Mouse (Mus musculus): ENCODE data around the gene Nme7. TPM values are rescaled to one million over a fixed set of nuclear protein-coding genes. Genes with fewer than 3 reads are reported as not detected.

Nme7 gene
- polyA plus RNA-seq, 1 experiment from 2014 or later, result 36.9 TPM

GRCm38 (mm10) chr1:164322987-164323650, 19.2 kb downstream of the Nme7 start:
- no peaks in the 10 kb centered on the region for H3K27me3 ChIP-seq (ENCODE audit: control insufficient read depth, insufficient read depth, low read length)
- no peak overlapping the region for H3K9ac ChIP-seq (replicated peaks; ENCODE audit: low read depth, low read length)
- no peak for ATAC-seq (ENCODE audit: insufficient number of reproducible peaks, insufficient read depth, low FRiP score, low read depth)
- no peaks in the 10 kb centered on the region for H3K9me3 ChIP-seq (ENCODE audit: control insufficient read depth, low read depth, low read length)
- 57% methylated on average over 8 of the region's 8 CpGs for WGBS
- no peaks in the 10 kb centered on the region for H3K36me3 ChIP-seq (ENCODE audit: control insufficient read depth, insufficient read depth, low read length)
- H3K4me3 ChIP-seq (ENCODE audit: low read depth, low read length), result no peak overlapping the region
- H3K4me2 ChIP-seq (replicated peaks; ENCODE audit: low read depth, low read length), result no peak overlapping the region
- peaks cover 21% of the 10 kb centered on the region for H3K4me1 ChIP-seq (ENCODE audit: control insufficient read depth, insufficient read depth, low read length)
- no peak overlapping the region for H3K27ac ChIP-seq (ENCODE audit: low read length)

- no peak for ATAC-seq (ENCODE audit: insufficient number of reproducible peaks, insufficient read depth, low FRiP score, low read depth)
- Histone ChIP-seq H3K9me3 (ENCODE audit: control insufficient read depth, low read depth, low read length) (no peaks in the 10 kb centered on the region), H3K4me3 (ENCODE audit: low read depth, low read length) (no peak overlapping the region), H3K27ac (ENCODE audit: low read length) (no peak overlapping the region), H3K36me3 (ENCODE audit: control insufficient read depth, insufficient read depth, low read length) (no peaks in the 10 kb centered on the region), H3K27me3 (ENCODE audit: control insufficient read depth, insufficient read depth, low read length) (no peaks in the 10 kb centered on the region), H3K4me1 (ENCODE audit: control insufficient read depth, insufficient read depth, low read length) (peaks cover 21% of the 10 kb centered on the region), H3K9ac (replicated peaks; ENCODE audit: low read depth, low read length) (no peak overlapping the region), H3K4me2 (replicated peaks; ENCODE audit: low read depth, low read length) (no peak overlapping the region)
- 77% methylated on average over 4 of the region's 4 CpGs for WGBS
Observed at GRCm38 (mm10) chr1:164324221-164324620, 20.3 kb downstream of the Nme7 start.

GRCm38 (mm10) chr1:164324878-164325277, 21.0 kb downstream of the Nme7 start:
- Histone ChIP-seq H3K36me3 (ENCODE audit: control insufficient read depth, insufficient read depth, low read length) (no peaks in the 10 kb centered on the region; the same call in 1 of the 2 replicates), H3K9me3 (ENCODE audit: control insufficient read depth, low read depth, low read length) (no peaks in the 10 kb centered on the region), H3K4me3 (ENCODE audit: low read depth, low read length) (no peak overlapping the region), H3K9ac (replicated peaks; ENCODE audit: low read depth, low read length) (no peak overlapping the region), H3K27me3 (ENCODE audit: control insufficient read depth, insufficient read depth, low read length) (no peaks in the 10 kb centered on the region), H3K4me2 (replicated peaks; ENCODE audit: low read depth, low read length) (no peak overlapping the region), H3K27ac (ENCODE audit: low read length) (no peak overlapping the region), H3K4me1 (ENCODE audit: control insufficient read depth, insufficient read depth, low read length) (peaks cover 17% of the 10 kb centered on the region)
- WGBS, result 71% methylated on average over 2 of the region's 2 CpGs
- no peak for ATAC-seq (ENCODE audit: insufficient number of reproducible peaks, insufficient read depth, low FRiP score, low read depth)

- peak; percentile 77; the same call in 1 of the 2 replicates for ATAC-seq (ENCODE audit: insufficient number of reproducible peaks, insufficient read depth, low FRiP score, low read depth)
- 39% methylated on average over 6 of the region's 6 CpGs for WGBS
- Histone ChIP-seq H3K4me2 (replicated peaks; ENCODE audit: low read depth, low read length) (no peak overlapping the region), H3K9me3 (ENCODE audit: control insufficient read depth, low read depth, low read length) (no peaks in the 10 kb centered on the region), H3K36me3 (ENCODE audit: control insufficient read depth, insufficient read depth, low read length) (no peaks in the 10 kb centered on the region; the same call in 1 of the 2 replicates), H3K27ac (ENCODE audit: low read length) (no peak overlapping the region; the same call in 1 of the 2 replicates), H3K9ac (replicated peaks; ENCODE audit: low read depth, low read length) (no peak overlapping the region), H3K27me3 (ENCODE audit: control insufficient read depth, insufficient read depth, low read length) (no peaks in the 10 kb centered on the region), H3K4me3 (ENCODE audit: low read depth, low read length) (no peak overlapping the region), H3K4me1 (ENCODE audit: control insufficient read depth, insufficient read depth, low read length) (peaks cover 13% of the 10 kb centered on the region)
Observed at GRCm38 (mm10) chr1:164326600-164327155, 22.8 kb downstream of the Nme7 start.

- Histone ChIP-seq H3K4me3 (ENCODE audit: low read depth, low read length) (no peak overlapping the region), H3K27ac (ENCODE audit: low read length) (peak overlapping the region; percentile 69), H3K4me1 (ENCODE audit: control insufficient read depth, insufficient read depth, low read length) (peaks cover 13% of the 10 kb centered on the region), H3K36me3 (ENCODE audit: control insufficient read depth, insufficient read depth, low read length) (peaks cover under 1% of the 10 kb centered on the region; the same call in 1 of the 2 replicates), H3K9ac (replicated peaks; ENCODE audit: low read depth, low read length) (no peak overlapping the region), H3K9me3 (ENCODE audit: control insufficient read depth, low read depth, low read length) (no peaks in the 10 kb centered on the region), H3K4me2 (replicated peaks; ENCODE audit: low read depth, low read length) (no peak overlapping the region), H3K27me3 (ENCODE audit: control insufficient read depth, insufficient read depth, low read length) (no peaks in the 10 kb centered on the region)
- WGBS, result 48% methylated on average over 7 of the region's 7 CpGs
- no peak for ATAC-seq (ENCODE audit: insufficient number of reproducible peaks, insufficient read depth, low FRiP score, low read depth)
Observed at GRCm38 (mm10) chr1:164327764-164328163, 23.8 kb downstream of the Nme7 start.

GRCm38 (mm10) chr1:164332559-164332958, 28.6 kb downstream of the Nme7 start:
- 91% methylated on average over 11 of the region's 11 CpGs for whole genome bisulfite sequencing
- ATAC-seq (ENCODE audit: insufficient number of reproducible peaks, insufficient read depth, low FRiP score, low read depth), result no peak
- H3K36me3 ChIP-seq (ENCODE audit: control insufficient read depth, insufficient read depth, low read length), result peaks cover 5% of the 10 kb centered on the region; the same call in 1 of the 2 replicates

GRCm38 (mm10) chr1:164335435-164335834, 31.5 kb downstream of the Nme7 start:
- Histone ChIP-seq H3K27me3 (ENCODE audit: control insufficient read depth, insufficient read depth, low read length) (no peaks in the 10 kb centered on the region), H3K4me1 (ENCODE audit: control insufficient read depth, insufficient read depth, low read length) (no peaks in the 10 kb centered on the region), H3K4me3 (ENCODE audit: low read depth, low read length) (no peak overlapping the region), H3K27ac (ENCODE audit: low read length) (no peak overlapping the region), H3K4me2 (replicated peaks; ENCODE audit: low read depth, low read length) (no peak overlapping the region), H3K36me3 (ENCODE audit: control insufficient read depth, insufficient read depth, low read length) (peaks cover 5% of the 10 kb centered on the region; the same call in 1 of the 2 replicates), H3K9me3 (ENCODE audit: control insufficient read depth, low read depth, low read length) (no peaks in the 10 kb centered on the region), H3K9ac (replicated peaks; ENCODE audit: low read depth, low read length) (no peak overlapping the region)
- 97% methylated on average over 3 of the region's 3 CpGs for WGBS
- ATAC-seq (ENCODE audit: insufficient number of reproducible peaks, insufficient read depth, low FRiP score, low read depth), result no peak

More at GRCm38 (mm10) chr1:164332559-164332958, 28.6 kb downstream of the Nme7 start:
- Histone ChIP-seq H3K4me1 (ENCODE audit: control insufficient read depth, insufficient read depth, low read length) (peaks cover 3% of the 10 kb centered on the region; the same call in 1 of the 2 replicates), H3K27me3 (ENCODE audit: control insufficient read depth, insufficient read depth, low read length) (no peaks in the 10 kb centered on the region), H3K9me3 (ENCODE audit: control insufficient read depth, low read depth, low read length) (no peaks in the 10 kb centered on the region), H3K9ac (replicated peaks; ENCODE audit: low read depth, low read length) (no peak overlapping the region), H3K4me2 (replicated peaks; ENCODE audit: low read depth, low read length) (no peak overlapping the region), H3K27ac (ENCODE audit: low read length) (no peak overlapping the region), H3K4me3 (ENCODE audit: low read depth, low read length) (no peak overlapping the region)

DNA sequence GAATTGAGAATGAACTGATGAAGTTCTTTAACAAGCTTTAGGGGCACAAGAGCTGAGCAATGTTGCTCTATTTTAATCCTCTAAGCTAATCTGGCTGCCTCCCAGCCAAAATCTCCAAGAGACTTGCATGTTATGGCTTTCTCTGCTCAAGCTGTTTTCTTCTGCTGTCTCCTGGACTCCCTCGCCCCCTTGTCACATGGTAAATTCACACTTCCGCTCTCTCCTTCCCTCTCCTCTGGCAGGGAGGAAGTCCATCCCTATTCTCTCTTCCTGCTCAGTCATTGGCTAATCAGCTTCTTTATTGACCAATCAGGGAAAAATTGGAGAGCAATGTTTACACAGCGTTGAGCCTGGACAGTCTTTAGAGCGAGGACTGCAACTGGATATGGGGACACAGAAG, 31.9 kb downstream of the Nme7 start:
- peaks cover 5% of the 10 kb centered on the region; the same call in 1 of the 2 replicates for H3K36me3 ChIP-seq (ENCODE audit: control insufficient read depth, insufficient read depth, low read length)
- no peak overlapping the region for H3K4me3 ChIP-seq (ENCODE audit: low read depth, low read length)
- H3K9ac ChIP-seq (replicated peaks; ENCODE audit: low read depth, low read length), result no peak overlapping the region
- no peaks in the 10 kb centered on the region for H3K27me3 ChIP-seq (ENCODE audit: control insufficient read depth, insufficient read depth, low read length)
- H3K4me1 ChIP-seq (ENCODE audit: control insufficient read depth, insufficient read depth, low read length), result no peaks in the 10 kb centered on the region
- 76% methylated on average over 4 of the region's 4 CpGs for whole genome bisulfite sequencing
- no peak overlapping the region for H3K4me2 ChIP-seq (replicated peaks; ENCODE audit: low read depth, low read length)
- no peak for ATAC-seq (ENCODE audit: insufficient number of reproducible peaks, insufficient read depth, low FRiP score, low read depth)
- H3K27ac ChIP-seq (ENCODE audit: low read length), result no peak overlapping the region
- no peaks in the 10 kb centered on the region for H3K9me3 ChIP-seq (ENCODE audit: control insufficient read depth, low read depth, low read length)
